Comparison of ENCODE assay signal across 31 mouse cellular contexts in the genomic region with DNA sequence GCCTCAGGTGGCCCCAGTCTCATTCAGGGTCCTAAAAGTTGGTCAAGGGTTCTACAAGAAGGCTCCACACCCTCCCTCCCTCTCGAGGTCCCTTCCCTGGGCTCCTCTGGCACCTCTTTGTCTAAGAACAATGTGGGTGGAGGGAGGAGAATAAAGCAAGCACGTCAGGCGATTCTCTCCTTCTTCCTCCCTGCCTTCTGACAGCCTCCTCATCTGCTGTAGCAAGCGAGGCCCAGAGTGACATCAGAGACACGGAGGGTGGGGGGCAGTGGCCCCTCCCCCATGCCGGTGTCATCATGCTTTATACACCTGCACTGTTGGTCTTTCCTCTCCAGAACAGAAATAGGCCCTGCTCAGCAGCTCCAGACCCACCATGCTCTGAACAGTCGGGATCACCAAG. TPM values are rescaled to one million over a fixed set of nuclear protein-coding genes. Genes with fewer than 3 reads are reported as not detected.
DNase-seq lines count a peak whose midpoint lies in the region; ATAC-seq and TF ChIP-seq lines count a peak whose summit lies in the region.
"Had no signal": no experiment of that assay in that cellular context is flagged by ENCODE, and none has a peak within 500 bp of the region (broad histone marks: within the 10 kb centered on the region; RNA-seq: fewer than 3 reads in every experiment).

No protein-coding gene starts in this region.

- 19% methylated on average over 7 of the region's 7 CpGs for WGBS in midbrain, embryonic 10.5 days
- 28% methylated on average over 7 of the region's 7 CpGs for WGBS in midbrain, embryonic 15.5 days
- WGBS in embryonic facial prominence, embryonic 10.5 days, result 36% methylated on average over 7 of the region's 7 CpGs
- WGBS in hindbrain, embryonic 13.5 days, result 24% methylated on average over 7 of the region's 7 CpGs
- WGBS in lung, postnatal 0 days, result 41% methylated on average over 7 of the region's 7 CpGs
- WGBS in liver, embryonic 11.5 days, result 48% methylated on average over 7 of the region's 7 CpGs

- no peak for TF ChIP-seq CTCF in lung, postnatal 0 days (IDR thresholded peaks at IDR 0.05)

- H3K4me3 ChIP-seq in midbrain, embryonic 10.5 days, result no peak overlapping the region
- H3K4me3 ChIP-seq in midbrain, embryonic 15.5 days, result no peak overlapping the region
- no peak overlapping the region for H3K4me3 ChIP-seq in embryonic facial prominence, embryonic 10.5 days
- H3K4me3 ChIP-seq in hindbrain, embryonic 13.5 days, result no peak overlapping the region
- H3K4me3 ChIP-seq in lung, postnatal 0 days (ENCODE audit: low read depth, low read length), result no peak overlapping the region
- H3K4me3 ChIP-seq in liver, embryonic 11.5 days (ENCODE audit: low read depth, low read length), result no peak overlapping the region
- H3K4me3 ChIP-seq: erythroblast, embryonic 14.5 days; heart, embryonic 12.5 days; kidney, embryonic 15.5 days; left cerebral cortex, adult 2 months; midbrain, embryonic 13.5 days; myocyte; neural tube, embryonic 13.5 days had no signal

- TF ChIP-seq EP300 in lung, postnatal 0 days (IDR thresholded peaks at IDR 0.05), result no peak

- no peak overlapping the region for H3K4me2 ChIP-seq in midbrain, embryonic 15.5 days
- no peak overlapping the region for H3K4me2 ChIP-seq in hindbrain, embryonic 13.5 days
- no peak overlapping the region for H3K4me2 ChIP-seq in lung, postnatal 0 days (replicated peaks; ENCODE audit: low read depth, low read length)
- H3K4me2 ChIP-seq in liver, embryonic 11.5 days, result no peak overlapping the region
- H3K4me2 ChIP-seq: heart, embryonic 12.5 days; kidney, embryonic 15.5 days; midbrain, embryonic 13.5 days; neural tube, embryonic 13.5 days had no signal

- no peaks in the 10 kb centered on the region for H3K9me3 ChIP-seq in midbrain, embryonic 10.5 days (replicated peaks)
- no peaks in the 10 kb centered on the region for H3K9me3 ChIP-seq in midbrain, embryonic 15.5 days
- H3K9me3 ChIP-seq in embryonic facial prominence, embryonic 10.5 days, result no peaks in the 10 kb centered on the region
- no peaks in the 10 kb centered on the region for H3K9me3 ChIP-seq in hindbrain, embryonic 13.5 days
- H3K9me3 ChIP-seq in lung, postnatal 0 days (ENCODE audit: low read length), result no peaks in the 10 kb centered on the region
- no peaks in the 10 kb centered on the region for H3K9me3 ChIP-seq in liver, embryonic 11.5 days (ENCODE audit: control insufficient read depth, low read length)
- H3K9me3 ChIP-seq: G1E; heart, embryonic 12.5 days; kidney, embryonic 15.5 days; midbrain, embryonic 13.5 days; neural tube, embryonic 13.5 days had no signal

- H3K4me1 ChIP-seq in midbrain, embryonic 10.5 days, result peaks cover 73% of the 10 kb centered on the region
- H3K4me1 ChIP-seq in midbrain, embryonic 15.5 days, result peaks cover 33% of the 10 kb centered on the region
- H3K4me1 ChIP-seq in embryonic facial prominence, embryonic 10.5 days, result peaks cover 79% of the 10 kb centered on the region
- peaks cover 54% of the 10 kb centered on the region for H3K4me1 ChIP-seq in hindbrain, embryonic 13.5 days (replicated peaks)
- peaks cover 5% of the 10 kb centered on the region; the same call in 1 of the 2 replicates for H3K4me1 ChIP-seq in lung, postnatal 0 days (ENCODE audit: insufficient read depth, low read depth, low read length)
- H3K4me1 ChIP-seq in liver, embryonic 11.5 days (replicated peaks; ENCODE audit: control insufficient read depth, insufficient read depth, low read length), result no peaks in the 10 kb centered on the region; the same call in 1 of the 2 replicates

- DNase-seq in midbrain, embryonic 10.5 days (ENCODE audit: low spot score), result no peak
- DNase-seq in ES-CJ7 (ENCODE audit: low read depth, low spot score), result peak; percentile 73
- no peak for DNase-seq in embryonic facial prominence, embryonic 10.5 days (ENCODE audit: low spot score)
- no peak for DNase-seq in lung, postnatal 0 days (ENCODE audit: low spot score)
- no peak for DNase-seq in liver, embryonic 11.5 days (ENCODE audit: low spot score)
- DNase-seq: adrenal gland, adult 8-10 months; cerebellum, adult 18-20 months; cerebellum, postnatal 36 days; embryo, embryonic 11 days; heart, adult 18-20 months; heart, postnatal 14 days; kidney, postnatal 4 days; liver; retina, postnatal 1 day; right cerebral cortex, postnatal 25 days; thymus, postnatal 14 days had no signal

- no peaks in the 10 kb centered on the region for H3K36me3 ChIP-seq in midbrain, embryonic 10.5 days
- no peaks in the 10 kb centered on the region for H3K36me3 ChIP-seq in midbrain, embryonic 15.5 days (replicated peaks)
- H3K36me3 ChIP-seq in embryonic facial prominence, embryonic 10.5 days (replicated peaks), result no peaks in the 10 kb centered on the region
- no peaks in the 10 kb centered on the region for H3K36me3 ChIP-seq in hindbrain, embryonic 13.5 days
- H3K36me3 ChIP-seq in lung, postnatal 0 days (ENCODE audit: insufficient read depth, low read length), result no peaks in the 10 kb centered on the region
- H3K36me3 ChIP-seq in liver, embryonic 11.5 days (ENCODE audit: control insufficient read depth, insufficient read depth, low read length), result no peaks in the 10 kb centered on the region
- H3K36me3 ChIP-seq: G1E; heart, embryonic 12.5 days; kidney, embryonic 15.5 days; midbrain, embryonic 13.5 days; neural tube, embryonic 13.5 days had no signal

- peaks cover 76% of the 10 kb centered on the region for H3K27me3 ChIP-seq in midbrain, embryonic 10.5 days (ENCODE audit: low read depth, poor library complexity, severe bottlenecking)
- no peaks in the 10 kb centered on the region for H3K27me3 ChIP-seq in midbrain, embryonic 15.5 days (replicated peaks)
- H3K27me3 ChIP-seq in embryonic facial prominence, embryonic 10.5 days (replicated peaks; ENCODE audit: low read depth, poor library complexity, severe bottlenecking), result peaks cover 47% of the 10 kb centered on the region
- peaks cover 27% of the 10 kb centered on the region for H3K27me3 ChIP-seq in hindbrain, embryonic 13.5 days
- H3K27me3 ChIP-seq in lung, postnatal 0 days (replicated peaks; ENCODE audit: insufficient read depth, low read length), result no peaks in the 10 kb centered on the region
- peaks cover 26% of the 10 kb centered on the region for H3K27me3 ChIP-seq in liver, embryonic 11.5 days (replicated peaks; ENCODE audit: control insufficient read depth, insufficient read depth, low read length)

- no peak for ATAC-seq in midbrain, embryonic 15.5 days (replicated peaks)
- ATAC-seq in hindbrain, embryonic 13.5 days (ENCODE audit: low FRiP score), result no peak
- no peak for ATAC-seq in lung, postnatal 0 days
- no peak for ATAC-seq in liver, embryonic 11.5 days (replicated peaks; ENCODE audit: low FRiP score)
- no peak for ATAC-seq in granulocyte monocyte progenitor cell, adult 5-6 weeks (replicated peaks; ENCODE audit: poor library complexity, severe bottlenecking)
- ATAC-seq: activated CD4-positive, CD25-positive, alpha-beta regulatory T cell, adult 4 months; intestine, postnatal 0 days; midbrain, embryonic 13.5 days; Patski had no signal

- H3K27ac ChIP-seq in midbrain, embryonic 10.5 days (replicated peaks), result peak overlapping the region; percentile 78
- no peak overlapping the region for H3K27ac ChIP-seq in midbrain, embryonic 15.5 days
- peak overlapping the region; percentile 75 for H3K27ac ChIP-seq in embryonic facial prominence, embryonic 10.5 days (replicated peaks)
- peak overlapping the region; percentile 18; the same call in 1 of the 2 replicates for H3K27ac ChIP-seq in hindbrain, embryonic 13.5 days
- H3K27ac ChIP-seq in lung, postnatal 0 days (ENCODE audit: low read length), result no peak overlapping the region
- H3K27ac ChIP-seq in liver, embryonic 11.5 days (ENCODE audit: low read depth, low read length), result no peak overlapping the region
- H3K27ac ChIP-seq: kidney, embryonic 15.5 days; left cerebral cortex, adult 2 months; macrophage had no signal

- H3K9ac ChIP-seq in midbrain, embryonic 15.5 days, result no peak overlapping the region
- H3K9ac ChIP-seq in hindbrain, embryonic 13.5 days, result peak overlapping the region; percentile 43; the same call in 1 of the 2 replicates
- no peak overlapping the region for H3K9ac ChIP-seq in lung, postnatal 0 days (replicated peaks; ENCODE audit: low read depth)
- H3K9ac ChIP-seq in liver, embryonic 11.5 days (ENCODE audit: low read depth, low read length), result no peak overlapping the region
- H3K9ac ChIP-seq: heart, embryonic 12.5 days; kidney, embryonic 15.5 days; midbrain, embryonic 13.5 days; neural tube, embryonic 13.5 days had no signal

RNA-seq across cellular contexts. Expression of a gene that starts 45.1 kb away (rescaled TPM):
- 9.4 and 12.4 TPM in 2 replicates for polyA plus RNA-seq in midbrain, embryonic 10.5 days (2016; fragmentation: Nextera tagmentation; extraction: Ambion mirVana)
- 32.5 and 35.4 TPM in 2 replicates for polyA plus RNA-seq in midbrain, embryonic 15.5 days (2015; fragmentation: Nextera tagmentation; extraction: Ambion mirVana)
- polyA plus RNA-seq in embryonic facial prominence, embryonic 10.5 days (2016; fragmentation: Nextera tagmentation; extraction: Ambion mirVana), result 13.9 and 15.2 TPM in 2 replicates
- polyA plus RNA-seq in hindbrain, embryonic 13.5 days (2015; fragmentation: Nextera tagmentation; extraction: Ambion mirVana), result 24.9 and 27.3 TPM in 2 replicates
- polyA plus RNA-seq in lung, postnatal 0 days (2015; fragmentation: Nextera tagmentation; extraction: Ambion mirVana), result 8.9 and 9.8 TPM in 2 replicates
- 8.0 TPM in 2 replicates for polyA plus RNA-seq in liver, embryonic 11.5 days (2014; fragmentation: Nextera tagmentation; extraction: Ambion mirVana)
- total RNA-seq in granulocyte monocyte progenitor cell, adult 5-6 weeks (2014; fragmentation: Nextera tagmentation), result 21.9 and 24.4 TPM in 2 replicates
- 22.7 and 23.5 TPM in 2 replicates for total RNA-seq in granulocyte monocyte progenitor cell, adult 5-6 weeks (2017)

Comparison
In these comparisons a context has a peak if more than half of its experiments do, and no peak if none do; other contexts are left out.
1. H3K27ac ChIP-seq: peak in midbrain, embryonic 10.5 days (single experiment), embryonic facial prominence, embryonic 10.5 days (single experiment) and hindbrain, embryonic 13.5 days (single experiment); none in midbrain, embryonic 15.5 days (single experiment), lung, postnatal 0 days (single experiment) and liver, embryonic 11.5 days (single experiment).